Mouse (Mus musculus) liver, embryonic 14.5 days (tissue): ENCODE data around the gene Smok2b.

Source experiments
- CTCF ChIP-seq: IDR thresholded peaks from 2 replicates; pipeline ENCODE4 v1.5.1; 2016; ENCODE audit warnings: antibody characterized with exemption, low read depth, control low read depth
- EP300 ChIP-seq: IDR thresholded peaks from 2 replicates; pipeline ENCODE4 v1.6.1; 2016; ENCODE audit warnings: antibody characterized with exemption, low read depth

DNA sequence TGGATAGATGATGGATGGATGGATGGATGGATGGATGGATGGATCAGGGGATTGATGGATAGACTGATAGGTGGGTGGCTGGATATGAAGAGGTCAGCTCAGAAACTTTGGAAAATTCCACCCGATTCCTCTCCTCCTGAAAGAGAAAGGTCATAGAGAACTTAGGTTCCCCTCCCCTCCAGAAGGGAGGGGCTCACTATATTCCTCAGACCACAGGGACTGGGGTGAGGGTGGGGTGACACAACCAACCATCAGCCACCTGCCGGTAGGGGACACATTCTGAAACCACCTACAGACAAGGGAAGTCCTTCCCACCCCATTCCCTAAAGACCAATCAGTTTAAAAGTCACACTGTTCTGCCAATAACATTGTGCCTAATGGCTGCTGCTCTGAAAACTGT is 23.6 kb upstream of the Smok2b start:
- no peak for TF ChIP-seq CTCF
- TF ChIP-seq EP300, result no peak
